Mouse (Mus musculus) brain, embryonic 14.5 days (tissue): ENCODE results near the gene Prdm9.

Experiments
- CTCF ChIP-seq: fragments of 200-500 bp; IDR thresholded peaks from 2 replicates; pipeline ENCODE4 v1.5.1; 2012; ENCODE audit warnings: inconsistent platforms, mild to moderate bottlenecking, moderate library complexity, borderline replicate concordance; ENCODE audit not compliant: insufficient read depth, insufficient read length; ENCODE audit errors: extremely low read depth
- POLR2A ChIP-seq: fragments of 200-500 bp; IDR thresholded peaks from 2 replicates; pipeline ENCODE4 v1.6.1; 2012; ENCODE audit warnings: mild to moderate bottlenecking, inconsistent platforms, borderline replicate concordance; ENCODE audit not compliant: poor library complexity, insufficient read depth, insufficient read length, severe bottlenecking; ENCODE audit errors: extremely low read depth

DNA sequence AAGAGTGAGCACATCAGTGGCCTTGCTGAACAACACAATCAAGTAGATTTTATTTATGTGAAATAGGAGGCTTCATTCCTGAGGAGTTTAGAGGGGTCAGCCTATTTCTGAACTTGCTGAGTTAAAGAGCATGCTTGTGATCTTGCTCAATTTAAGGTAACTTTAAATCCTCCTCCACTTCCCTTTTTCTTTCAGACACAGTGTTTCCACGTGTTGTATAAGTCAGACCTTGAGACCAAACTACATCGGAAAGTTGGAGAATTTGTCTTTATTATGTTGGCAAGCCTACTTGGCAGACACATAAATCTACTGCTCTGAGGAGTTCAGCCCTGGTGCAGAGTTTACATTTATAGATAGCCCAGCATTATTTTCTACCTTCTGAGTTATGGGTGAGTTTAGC lies 35.3 kb downstream of the Prdm9 start:
- TF ChIP-seq CTCF (no peak), POLR2A (no peak)
